Mouse (Mus musculus): ENCODE measurements around the gene Ss18l1. TPM values are rescaled to one million over a fixed set of nuclear protein-coding genes. Genes with fewer than 3 reads are reported as not detected.

The Ss18l1 gene
- total and polyA plus RNA-seq, 2 experiments from 2014 or later, result 47.0 to 104 TPM

- no peak overlapping the region for H3K4me3 ChIP-seq (ENCODE audit: low read depth, low read length)
- 16% methylated on average over 15 of the region's 15 CpGs for WGBS
- no peak for ATAC-seq
- H3K27ac ChIP-seq (ENCODE audit: low read depth, low read length), result no peak overlapping the region
- H3K4me2 ChIP-seq (ENCODE audit: low read depth), result 0 out of 2 replicates have a peak overlapping the region, but pooled peaks have one; percentile 3
- H3K36me3 ChIP-seq (ENCODE audit: insufficient read depth), result no peaks in the 10 kb centered on the region
- no peak for TF ChIP-seq CTCF (IDR thresholded peaks at IDR 0.05; ENCODE audit: low read depth)
- no peaks in the 10 kb centered on the region for H3K9me3 ChIP-seq (ENCODE audit: low read length)
- no peak overlapping the region for H3K9ac ChIP-seq
- DNase-seq, result no peak
- H3K4me1 ChIP-seq (ENCODE audit: insufficient read depth), result 0 out of 2 replicates have a peak, but pooled peaks cover 2% of the 10 kb centered on the region
- H3K27me3 ChIP-seq (ENCODE audit: insufficient read depth, low read length), result peaks cover 8% of the 10 kb centered on the region
Measured at GRCm38 (mm10) chr2:180099529-180099928, 57.2 kb downstream of the Ss18l1 start.

- Histone ChIP-seq H3K36me3 (ENCODE audit: insufficient read depth) (no peaks in the 10 kb centered on the region), H3K27me3 (ENCODE audit: insufficient read depth, low read length) (peaks cover 17% of the 10 kb centered on the region), H3K4me3 (ENCODE audit: low read depth, low read length) (peak overlapping the region; percentile 54), H3K4me1 (ENCODE audit: insufficient read depth) (0 out of 2 replicates have a peak, but pooled peaks cover 2% of the 10 kb centered on the region), H3K9me3 (ENCODE audit: low read length) (no peaks in the 10 kb centered on the region), H3K9ac (peak overlapping the region; percentile 53), H3K4me2 (ENCODE audit: low read depth) (peak overlapping the region; percentile 90), H3K27ac (ENCODE audit: low read depth, low read length) (no peak overlapping the region)
- no peak for TF ChIP-seq CTCF (IDR thresholded peaks at IDR 0.05; ENCODE audit: low read depth)
- 2% methylated on average over 55 of the region's 57 CpGs for WGBS
- peak; percentile 68 for DNase-seq
- peak; percentile 39 for ATAC-seq
Measured at GRCm38 (mm10) chr2:180103151-180103977, 61.1 kb downstream of the Ss18l1 start.

GRCm38 (mm10) chr2:180103978-180104658 is 61.8 kb downstream of the Ss18l1 start, which contains the start of gene Hrh3:
TSS of gene Hrh3 (minus strand) at chr2:180104488.
- Histone ChIP-seq H3K27me3 (ENCODE audit: insufficient read depth, low read length) (peaks cover 17% of the 10 kb centered on the region), H3K9ac (peak within 1 kb of the TSS; percentile 53), H3K4me1 (ENCODE audit: insufficient read depth) (0 out of 2 replicates have a peak, but pooled peaks cover 2% of the 10 kb centered on the region), H3K4me3 (ENCODE audit: low read depth, low read length) (peak within 1 kb of the TSS; percentile 54), H3K27ac (ENCODE audit: low read depth, low read length) (no peak within 1 kb of the TSS), H3K4me2 (ENCODE audit: low read depth) (peak within 1 kb of the TSS; percentile 90), H3K36me3 (ENCODE audit: insufficient read depth) (no peaks in the 10 kb centered on the region), H3K9me3 (ENCODE audit: low read length) (no peaks in the 10 kb centered on the region)
- ATAC-seq (peak; percentile 65), DNase-seq (peak; percentile 57)
- TF ChIP-seq CTCF (IDR thresholded peaks at IDR 0.05; ENCODE audit: low read depth), result no peak
- WGBS, result 1% methylated on average over 68 of the region's 87 CpGs

- Histone ChIP-seq H3K4me3 (ENCODE audit: low read depth, low read length) (peak overlapping the region; percentile 54), H3K27me3 (ENCODE audit: insufficient read depth, low read length) (peaks cover 17% of the 10 kb centered on the region), H3K9ac (peak overlapping the region; percentile 53; the same call in 1 of the 2 replicates), H3K4me2 (ENCODE audit: low read depth) (peak overlapping the region; percentile 90), H3K9me3 (ENCODE audit: low read length) (no peaks in the 10 kb centered on the region), H3K27ac (ENCODE audit: low read depth, low read length) (no peak overlapping the region), H3K36me3 (ENCODE audit: insufficient read depth) (no peaks in the 10 kb centered on the region), H3K4me1 (ENCODE audit: insufficient read depth) (0 out of 2 replicates have a peak, but pooled peaks cover 2% of the 10 kb centered on the region)
- WGBS, result 10% methylated on average over 24 of the region's 24 CpGs
- DNase-seq (no peak), ATAC-seq (no peak)
- no peak for TF ChIP-seq CTCF (IDR thresholded peaks at IDR 0.05; ENCODE audit: low read depth)
Measured at GRCm38 (mm10) chr2:180104659-180105377, 62.5 kb downstream of the Ss18l1 start.

- 0 out of 2 replicates have a peak, but pooled peaks cover 2% of the 10 kb centered on the region for H3K4me1 ChIP-seq (ENCODE audit: insufficient read depth)
- H3K9me3 ChIP-seq (ENCODE audit: low read length), result no peaks in the 10 kb centered on the region
- TF ChIP-seq CTCF (IDR thresholded peaks at IDR 0.05; ENCODE audit: low read depth), result no peak
- H3K27me3 ChIP-seq (ENCODE audit: insufficient read depth, low read length), result peaks cover 17% of the 10 kb centered on the region
- H3K9ac ChIP-seq, result no peak overlapping the region
- H3K4me3 ChIP-seq (ENCODE audit: low read depth, low read length), result no peak overlapping the region
- no peak overlapping the region for H3K27ac ChIP-seq (ENCODE audit: low read depth, low read length)
- H3K4me2 ChIP-seq (ENCODE audit: low read depth), result no peak overlapping the region
- ATAC-seq (no peak), DNase-seq (no peak)
- no peaks in the 10 kb centered on the region for H3K36me3 ChIP-seq (ENCODE audit: insufficient read depth)
- 28% methylated on average over 8 of the region's 8 CpGs for WGBS
Measured at GRCm38 (mm10) chr2:180105441-180106190, 63.3 kb downstream of the Ss18l1 start.

GRCm38 (mm10) chr2:180107081-180107480 is 64.8 kb downstream of the Ss18l1 start:
- Histone ChIP-seq H3K9me3 (ENCODE audit: low read length) (no peaks in the 10 kb centered on the region), H3K4me2 (ENCODE audit: low read depth) (no peak overlapping the region), H3K4me1 (ENCODE audit: insufficient read depth) (0 out of 2 replicates have a peak, but pooled peaks cover 2% of the 10 kb centered on the region), H3K4me3 (ENCODE audit: low read depth, low read length) (no peak overlapping the region), H3K27me3 (ENCODE audit: insufficient read depth, low read length) (peaks cover 17% of the 10 kb centered on the region), H3K27ac (ENCODE audit: low read depth, low read length) (no peak overlapping the region), H3K36me3 (ENCODE audit: insufficient read depth) (no peaks in the 10 kb centered on the region), H3K9ac (no peak overlapping the region)
- ATAC-seq (no peak), DNase-seq (no peak)
- no peak for TF ChIP-seq CTCF (IDR thresholded peaks at IDR 0.05; ENCODE audit: low read depth)
- WGBS, result 72% methylated on average over 4 of the region's 4 CpGs

Measured in forebrain, postnatal 0 days (tissue).